ENCODE assay signal across 8 mouse cellular contexts in genomic region chr13:49341012-49341830, GRCm38 (mm10). TPM values are rescaled to one million over a fixed set of nuclear protein-coding genes. Genes with fewer than 3 reads are reported as not detected.
DNase-seq lines count a peak whose midpoint lies in the region; ATAC-seq and TF ChIP-seq lines count a peak whose summit lies in the region.

Bicd2 (plus strand) TSS chr13:49341585.

- DNase-seq in ES-E14 (ENCODE audit: low read depth, low spot score): peak; percentile 95
- peak; percentile 98 for DNase-seq in cerebellum, adult 11-12 months
- DNase-seq in heart, postnatal 25 days (ENCODE audit: low spot score): peak; percentile 94
- DNase-seq in layer of hippocampus, adult 18-20 months (ENCODE audit: low spot score in 2 of 2): peak; percentile 97 to 99
- peak; percentile 88 for DNase-seq in lung, adult 2 months
- DNase-seq in thymus, adult 18-20 months: peak; percentile 95 to 98

- peaks cover 0 to 4% of the 10 kb centered on the region in 2 experiments; a peak in 2 of 4 replicates for H3K4me1 ChIP-seq in ES-E14 (ENCODE audit: control insufficient read depth in 2 of 2, insufficient read depth in 2 of 2, low read length in 2 of 2, poor library complexity in 1 of 2)
- peaks cover 54% of the 10 kb centered on the region for H3K4me1 ChIP-seq in forebrain, embryonic 15.5 days
- peaks cover 28% of the 10 kb centered on the region for H3K4me1 ChIP-seq in lung, adult 2 months (ENCODE audit: control insufficient read depth, insufficient read depth, low read length)

- under 1% methylated on average over 74 of the region's 74 CpGs for WGBS in forebrain, embryonic 15.5 days
- under 1% methylated on average over 74 of the region's 74 CpGs for WGBS in lung, adult 2 months

- peak; percentile 53; the same call in 1 of the 2 replicates for TF ChIP-seq POLR2A in lung, adult 2 months (IDR thresholded peaks at IDR 0.05; ENCODE audit: borderline replicate concordance, extremely low read depth, low read depth, low read length)

- intact Hi-C loops in heart, postnatal 25 days (cut with DNase I): loop anchor here (2.0 to 10.0 kb wide), 3 partner anchors 30 to 311 kb away; partner anchors contain the start of genes Cenpp, Ecm2 and Nol8

- ATAC-seq in forebrain, embryonic 15.5 days (replicated peaks): peak; percentile 99
- ATAC-seq in neutrophil, adult 5-6 weeks (ENCODE audit: extremely low read depth, insufficient number of reproducible peaks, low FRiP score, poor library complexity, severe bottlenecking): peak; percentile 97

- H3K4me2 ChIP-seq in forebrain, embryonic 15.5 days (replicated peaks): peak within 1 kb of the TSS; percentile 87

- in situ Hi-C loops in ES-E14 (cut with MboI; ENCODE audit: low sequenced_read_pairs in 2 of 2, unreplicated experiment in 2 of 2): no loop called here

- H3K27me3 ChIP-seq in forebrain, embryonic 15.5 days: no peaks in the 10 kb centered on the region

- H3K4me3 ChIP-seq in ES-E14 (ENCODE audit: insufficient read depth in 1 of 2, low read depth in 1 of 2, low read length in 2 of 2, poor library complexity in 1 of 2, severe bottlenecking in 1 of 2): peak within 1 kb of the TSS; percentile 86 to 98
- peak within 1 kb of the TSS; percentile 90 for H3K4me3 ChIP-seq in forebrain, embryonic 15.5 days
- H3K4me3 ChIP-seq in lung, adult 2 months (replicated peaks; ENCODE audit: extremely low read depth, low read depth, low read length): peak within 1 kb of the TSS; percentile 93

- TF ChIP-seq CTCF in lung, adult 2 months (IDR thresholded peaks at IDR 0.05; ENCODE audit: insufficient read depth, low read length): no peak

- H3K9me3 ChIP-seq in ES-E14 (ENCODE audit: control insufficient read depth, insufficient read depth, low read depth, low read length): no peaks in the 10 kb centered on the region
- H3K9me3 ChIP-seq in forebrain, embryonic 15.5 days: no peaks in the 10 kb centered on the region

- no peak within 1 kb of the TSS for H3K27ac ChIP-seq in ES-E14 (ENCODE audit: insufficient read depth, low read depth, low read length, poor library complexity, severe bottlenecking)
- H3K27ac ChIP-seq in forebrain, embryonic 15.5 days (replicated peaks): peak within 1 kb of the TSS; percentile 94

- H3K36me3 ChIP-seq in ES-E14 (ENCODE audit: control insufficient read depth, insufficient read depth, low read length, poor library complexity, severe bottlenecking): no peaks in the 10 kb centered on the region; the same call in 1 of the 2 replicates
- no peaks in the 10 kb centered on the region for H3K36me3 ChIP-seq in forebrain, embryonic 15.5 days

- H3K9ac ChIP-seq in ES-E14 (ENCODE audit: insufficient read depth, low read depth, low read length, poor library complexity, severe bottlenecking): peak within 1 kb of the TSS; percentile 81
- H3K9ac ChIP-seq in forebrain, embryonic 15.5 days (replicated peaks): peak within 1 kb of the TSS; percentile 90

TF ChIP-seq in ES-E14, 5 proteins besides CTCF, POLR2A, EP300 and RAD21:
- TF ChIP-seq MAFK (IDR thresholded peaks at IDR 0.05; ENCODE audit: insufficient read depth, low read depth, low read length) (no peak), ZC3H11A (IDR thresholded peaks at IDR 0.05; ENCODE audit: borderline replicate concordance, low read depth, low read length) (no peak), CHD2 (IDR thresholded peaks at IDR 0.05; ENCODE audit: low read depth, low read length) (no peak), HCFC1 (IDR thresholded peaks at IDR 0.05; ENCODE audit: borderline replicate concordance, insufficient read depth, low read length) (peak; percentile 97), ZNF384 (IDR thresholded peaks at IDR 0.05; ENCODE audit: low read depth, low read length) (no peak)

RNA-seq across cellular contexts. Expression of gene Bicd2, which starts in this region (rescaled TPM):
- total RNA-seq in ES-E14 (2012; rRNA removed): 18.2 and 25.5 TPM in 2 replicates
- 26.4 and 27.1 TPM in 2 replicates for polyA plus RNA-seq in forebrain, embryonic 15.5 days (2015; fragmentation: Nextera tagmentation; extraction: Ambion mirVana)
- 10 to 100 TPM; 74.7 to 76.9 TPM for total RNA-seq in heart, postnatal 25 days (2021)
- total RNA-seq in layer of hippocampus, adult 18-20 months (2021): 10 to 100 TPM; 53.4 to 54.2 TPM
- 53.3 and 63.2 TPM in 2 replicates for polyA plus RNA-seq in lung, adult 2 months (2012; rRNA removed)
- total RNA-seq in neutrophil, adult 5-6 weeks (2017): 23.1 and 27.0 TPM in 2 replicates
